Mouse (Mus musculus): Measurements from ENCODE around the gene Bsnd. TPM values are rescaled to one million over a fixed set of nuclear protein-coding genes. Genes with fewer than 3 reads are reported as not detected.

Bsnd gene
- total and polyA plus RNA-seq, 3 experiments = 0.59 to 3.0 (median 1.8) TPM

- H3K4me3 ChIP-seq (replicated peaks in 1 of 3; ENCODE audit: low read depth in 2 of 3, low read length in 2 of 3, poor library complexity in 1 of 3) = no peak overlapping the region
- H3K4me2 ChIP-seq (ENCODE audit: insufficient read depth, low read depth, poor library complexity, severe bottlenecking) = no peak overlapping the region
- no peaks in the 10 kb centered on the region for H3K79me2 ChIP-seq (replicated peaks; ENCODE audit: control insufficient read depth, extremely low read depth, insufficient read depth, poor library complexity, severe bottlenecking)
- H3K4me1 ChIP-seq (ENCODE audit: control insufficient read depth in 1 of 2, insufficient read depth in 2 of 2) = peaks cover 0 to 24% of the 10 kb centered on the region in 2 experiments; a peak in 2 of 4 replicates
- in situ Hi-C loops (cut with MboI; ENCODE audit: low pct_ligation_motif_present, low pct_unique_long_range_greater_than_20kb, low sequenced_read_pairs) = no loop called here
- dilution Hi-C loops (cut with MboI; ENCODE audit: extremely low pct_ligation_motif_present, extremely low pct_unique_long_range_greater_than_20kb, low sequenced_read_pairs) = no loop called here
- H3K9ac ChIP-seq (ENCODE audit: insufficient read depth, low read depth) = no peak overlapping the region
- H3K9me3 ChIP-seq (replicated peaks; ENCODE audit: low read length) = peaks cover 8% of the 10 kb centered on the region
- H3K27ac ChIP-seq (ENCODE audit: insufficient read depth, low read depth) = no peak overlapping the region
- peaks cover 57% of the 10 kb centered on the region for H3K27me3 ChIP-seq (replicated peaks)
- H3K36me3 ChIP-seq (replicated peaks in 1 of 2; ENCODE audit: control insufficient read depth in 1 of 2, insufficient read depth in 1 of 2, low read length in 1 of 2) = no peaks in the 10 kb centered on the region
- TF ChIP-seq SIN3A (IDR thresholded peaks at IDR 0.05; ENCODE audit: low read length) (no peak), MAFK (IDR thresholded peaks at IDR 0.05; ENCODE audit: insufficient replicate concordance, low read length) (no peak), POLR2A (IDR thresholded peaks at IDR 0.05; ENCODE audit: low read depth, low read length) (no peak), GABPA (IDR thresholded peaks at IDR 0.05; ENCODE audit: insufficient replicate concordance, low read depth, low read length) (no peak), CHD2 (IDR thresholded peaks at IDR 0.05; ENCODE audit: low read length) (no peak), JUND (conservative IDR thresholded peaks at IDR 0.05; ENCODE audit: low read depth, low read length) (no peak), KAT2A (IDR thresholded peaks at IDR 0.05; ENCODE audit: insufficient replicate concordance, low read length) (no peak)
- DNase-seq (ENCODE audit: extremely low read depth) = no peak
These were observed 6.4 kb upstream of the Bsnd start for GRCm38 (mm10) chr4:106498471-106498844.

GRCm38 (mm10) chr4:106497776-106498470, 5.8 kb upstream of the Bsnd start:
- Histone ChIP-seq H3K27me3 (replicated peaks) (peaks cover 62% of the 10 kb centered on the region), H3K4me3 (replicated peaks in 1 of 3; ENCODE audit: low read depth in 2 of 3, low read length in 2 of 3, poor library complexity in 1 of 3) (no peak overlapping the region), H3K9ac (ENCODE audit: insufficient read depth, low read depth) (no peak overlapping the region), H3K36me3 (replicated peaks in 1 of 2; ENCODE audit: control insufficient read depth in 1 of 2, insufficient read depth in 1 of 2, low read length in 1 of 2) (no peaks in the 10 kb centered on the region), H3K27ac (ENCODE audit: insufficient read depth, low read depth) (no peak overlapping the region), H3K4me1 (ENCODE audit: control insufficient read depth in 1 of 2, insufficient read depth in 2 of 2) (peaks cover under 1 to 29% of the 10 kb centered on the region in 2 experiments; a peak in 3 of 4 replicates), H3K79me2 (replicated peaks; ENCODE audit: control insufficient read depth, extremely low read depth, insufficient read depth, poor library complexity, severe bottlenecking) (no peaks in the 10 kb centered on the region), H3K4me2 (ENCODE audit: insufficient read depth, low read depth, poor library complexity, severe bottlenecking) (no peak overlapping the region), H3K9me3 (replicated peaks; ENCODE audit: low read length) (peaks cover 3% of the 10 kb centered on the region)
- dilution Hi-C loops (cut with MboI; ENCODE audit: extremely low pct_ligation_motif_present, extremely low pct_unique_long_range_greater_than_20kb, low sequenced_read_pairs) (no loop called here), in situ Hi-C loops (cut with MboI; ENCODE audit: low pct_ligation_motif_present, low pct_unique_long_range_greater_than_20kb, low sequenced_read_pairs) (no loop called here)
- DNase-seq (ENCODE audit: extremely low read depth) = no peak
- TF ChIP-seq ELF1 (IDR thresholded peaks at IDR 0.05; ENCODE audit: low read depth, low read length) (no peak), GABPA (IDR thresholded peaks at IDR 0.05; ENCODE audit: insufficient replicate concordance, low read depth, low read length) (no peak), HCFC1 (IDR thresholded peaks at IDR 0.05; ENCODE audit: low read depth, low read length) (no peak), MXI1 (IDR thresholded peaks at IDR 0.05; ENCODE audit: low read depth, low read length) (no peak)

GRCm38 (mm10) chr4:106496833-106497232, 4.8 kb upstream of the Bsnd start:
- no peak for TF ChIP-seq MAZ (IDR thresholded peaks at IDR 0.05; ENCODE audit: low read depth, low read length)
- no peak for TF ChIP-seq ZC3H11A (IDR thresholded peaks at IDR 0.05; ENCODE audit: low read depth, low read length)
- no peak for TF ChIP-seq GABPA (IDR thresholded peaks at IDR 0.05; ENCODE audit: insufficient replicate concordance, low read depth, low read length)
- no peak for TF ChIP-seq TBP (conservative IDR thresholded peaks at IDR 0.05; ENCODE audit: low read depth, low read length)
- no peak for TF ChIP-seq HCFC1 (IDR thresholded peaks at IDR 0.05; ENCODE audit: low read depth, low read length)
- no peak for TF ChIP-seq CTCF (conservative IDR thresholded peaks at IDR 0.05 in 1 of 2, IDR thresholded peaks at IDR 0.05 in 1 of 2; ENCODE audit: low read depth in 2 of 2, low read length in 2 of 2)
- Histone ChIP-seq H3K4me1 (ENCODE audit: control insufficient read depth in 1 of 2, insufficient read depth in 2 of 2) (peaks cover 10 to 39% of the 10 kb centered on the region in 2 experiments), H3K79me2 (replicated peaks; ENCODE audit: control insufficient read depth, extremely low read depth, insufficient read depth, poor library complexity, severe bottlenecking) (no peaks in the 10 kb centered on the region), H3K36me3 (replicated peaks in 1 of 2; ENCODE audit: control insufficient read depth in 1 of 2, insufficient read depth in 1 of 2, low read length in 1 of 2) (no peaks in the 10 kb centered on the region), H3K27ac (ENCODE audit: insufficient read depth, low read depth) (no peak overlapping the region), H3K4me3 (replicated peaks in 1 of 3; ENCODE audit: low read depth in 2 of 3, low read length in 2 of 3, poor library complexity in 1 of 3) (no peak overlapping the region), H3K27me3 (replicated peaks) (peaks cover 60% of the 10 kb centered on the region), H3K4me2 (ENCODE audit: insufficient read depth, low read depth, poor library complexity, severe bottlenecking) (no peak overlapping the region), H3K9me3 (replicated peaks; ENCODE audit: low read length) (no peaks in the 10 kb centered on the region), H3K9ac (ENCODE audit: insufficient read depth, low read depth) (no peak overlapping the region)
- in situ Hi-C loops (cut with MboI; ENCODE audit: low pct_ligation_motif_present, low pct_unique_long_range_greater_than_20kb, low sequenced_read_pairs) = no loop called here
- dilution Hi-C loops (cut with MboI; ENCODE audit: extremely low pct_ligation_motif_present, extremely low pct_unique_long_range_greater_than_20kb, low sequenced_read_pairs) = no loop called here
- no peak for DNase-seq (ENCODE audit: extremely low read depth)

Measured in CH12.LX (cell line).